Mouse (Mus musculus): ENCODE results near the gene Pdxp.

The Pdxp gene

DNA sequence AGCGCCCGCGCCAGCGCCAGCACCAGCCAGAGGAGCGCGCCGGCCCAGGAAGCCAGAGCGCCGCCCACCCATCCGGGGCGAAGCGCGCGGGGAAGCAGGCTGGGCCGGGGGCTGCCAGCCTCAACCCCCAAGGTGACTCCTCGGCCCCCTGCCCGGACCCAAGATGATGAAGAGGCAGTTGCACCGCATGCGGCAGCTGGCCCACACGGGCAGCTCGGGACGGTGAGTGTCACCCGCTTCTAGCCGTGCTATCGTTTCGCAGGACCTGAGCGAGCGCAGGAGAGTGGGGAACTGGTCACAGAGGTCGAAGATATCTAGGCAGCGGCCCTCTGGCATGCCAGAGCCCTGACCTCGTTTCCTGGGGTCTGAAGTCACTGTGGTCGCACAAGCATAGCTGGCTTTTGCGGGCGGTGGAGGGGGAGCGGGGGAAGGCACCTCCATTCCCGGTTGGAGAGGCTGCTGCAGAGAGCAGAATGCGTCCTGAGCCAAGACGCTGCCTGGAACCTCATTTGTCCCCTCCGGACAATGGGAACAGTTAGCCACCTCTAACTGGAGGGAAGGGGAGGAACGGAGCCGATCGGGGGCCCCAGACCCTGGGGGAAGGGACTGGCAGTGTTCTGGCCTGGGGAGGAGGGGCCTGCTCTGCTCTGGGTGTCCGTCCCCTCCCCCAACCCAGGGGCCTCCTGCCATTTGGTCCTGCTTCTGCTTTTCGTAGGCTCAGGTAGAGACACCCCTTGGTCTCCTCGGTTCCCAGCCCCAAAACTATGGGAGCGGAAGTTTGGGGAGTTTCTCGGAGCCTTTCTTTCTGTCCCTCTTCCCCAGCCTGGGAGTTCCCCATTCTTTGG lies 13.8 kb upstream of the Pdxp start, which contains the start of gene Sh3bp1:
Sh3bp1 (plus strand) TSS at position 29 of the 845 bp plus-strand sequence.
- no peak for DNase-seq (ENCODE audit: low read depth, low spot score)

DNA sequence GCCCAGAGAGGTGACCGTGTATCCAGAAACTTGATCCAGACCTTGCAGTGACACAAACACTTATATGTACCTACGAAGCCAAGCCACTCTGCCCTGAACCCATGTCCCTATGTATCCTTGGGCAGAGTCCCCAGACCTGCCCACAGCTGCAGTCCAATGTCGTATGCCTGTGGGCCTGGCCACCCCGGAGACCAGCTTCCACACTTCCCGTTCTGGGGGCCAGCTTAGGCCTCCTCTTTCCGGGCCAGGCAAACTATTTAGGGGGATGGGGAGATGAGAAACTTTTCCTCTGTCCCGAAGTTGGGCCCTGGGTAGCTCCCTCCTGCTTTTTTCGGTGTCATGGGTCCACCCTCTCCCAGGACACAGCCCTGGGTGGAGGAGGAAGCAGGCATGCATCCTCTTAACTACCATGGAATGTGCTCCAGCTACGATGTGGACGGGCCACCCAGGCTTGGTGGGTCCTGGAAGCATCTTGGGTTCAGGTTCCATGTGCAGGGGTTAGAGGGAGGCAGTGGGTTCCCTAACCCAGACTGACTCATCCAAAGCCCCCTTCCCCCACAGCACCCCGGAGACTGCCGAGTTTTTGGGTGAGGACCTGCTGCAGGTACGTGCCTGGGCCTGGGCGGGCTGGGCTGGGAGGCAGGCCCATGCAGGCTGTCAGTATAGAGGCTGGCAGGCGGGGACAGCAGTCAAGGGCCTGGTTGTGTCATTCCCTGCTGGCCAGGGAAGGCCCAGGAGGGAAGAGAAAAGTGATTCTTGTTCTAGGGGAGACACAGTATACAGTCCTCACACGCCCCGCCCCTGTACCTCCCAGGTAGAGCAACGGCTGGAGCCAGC lies 12.9 kb upstream of the Pdxp start:
- DNase-seq (ENCODE audit: low read depth, low spot score), result no peak

DNA sequence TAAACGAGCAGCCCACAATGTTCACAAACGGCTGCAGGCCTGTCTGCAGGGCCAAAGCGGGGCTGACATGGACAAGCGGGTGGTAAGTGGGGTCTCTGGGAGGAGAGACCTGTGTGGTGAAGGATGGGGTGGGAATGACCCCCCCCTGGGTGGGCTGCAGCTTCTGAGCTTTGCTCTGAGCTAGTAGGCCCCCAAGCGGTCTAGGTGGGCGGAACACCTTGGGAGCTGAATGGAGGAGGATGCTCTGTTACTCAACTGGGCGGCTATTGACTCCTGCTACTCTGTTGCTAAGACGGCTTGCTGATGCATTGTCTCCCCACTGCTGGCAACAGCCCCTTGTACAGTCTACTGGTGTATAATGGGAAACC lies 12.3 kb upstream of the Pdxp start:
- no peak for DNase-seq (ENCODE audit: low read depth, low spot score)

DNA sequence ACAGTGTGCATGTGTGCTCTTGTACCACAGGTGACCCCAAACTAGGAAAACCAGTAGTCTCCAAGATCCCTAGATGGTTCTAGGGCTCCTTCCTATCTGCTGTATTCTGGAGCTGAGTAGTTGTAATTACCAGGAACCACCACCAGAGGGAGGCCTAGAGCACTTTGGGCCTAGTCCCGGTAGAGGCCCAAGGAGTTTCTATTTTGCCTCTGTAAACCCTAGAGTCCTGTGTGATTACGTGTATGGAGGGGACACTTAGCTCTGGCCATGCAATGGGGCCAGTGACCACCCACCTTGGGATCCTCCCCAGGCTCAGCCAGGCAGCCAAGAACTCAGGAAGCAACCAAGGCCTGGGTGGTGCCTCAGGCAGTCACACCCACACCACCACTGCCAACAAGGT lies 10.5 kb upstream of the Pdxp start:
- peak; percentile 88 for DNase-seq (ENCODE audit: low read depth, low spot score)

DNA sequence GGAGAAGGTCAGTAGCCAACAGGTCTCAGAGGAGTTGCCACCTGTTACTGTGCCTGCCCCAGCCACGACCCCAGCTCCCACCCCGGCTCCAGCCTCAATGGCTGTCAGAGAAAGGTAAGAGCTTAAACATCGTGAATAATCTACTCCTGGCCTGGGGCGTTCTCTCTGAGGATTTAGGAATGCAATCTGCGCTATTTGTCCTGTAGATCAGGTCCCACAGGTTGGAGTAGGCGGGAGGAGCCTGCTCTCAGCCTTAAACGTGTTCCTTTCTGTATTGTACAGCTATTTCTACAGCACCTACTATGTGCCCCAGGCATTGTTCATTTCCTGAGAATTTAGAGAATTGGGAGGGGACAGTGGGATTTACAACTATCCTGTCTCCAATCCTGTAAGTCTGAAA lies 5.3 kb upstream of the Pdxp start:
- DNase-seq (ENCODE audit: low read depth, low spot score), result no peak

DNA sequence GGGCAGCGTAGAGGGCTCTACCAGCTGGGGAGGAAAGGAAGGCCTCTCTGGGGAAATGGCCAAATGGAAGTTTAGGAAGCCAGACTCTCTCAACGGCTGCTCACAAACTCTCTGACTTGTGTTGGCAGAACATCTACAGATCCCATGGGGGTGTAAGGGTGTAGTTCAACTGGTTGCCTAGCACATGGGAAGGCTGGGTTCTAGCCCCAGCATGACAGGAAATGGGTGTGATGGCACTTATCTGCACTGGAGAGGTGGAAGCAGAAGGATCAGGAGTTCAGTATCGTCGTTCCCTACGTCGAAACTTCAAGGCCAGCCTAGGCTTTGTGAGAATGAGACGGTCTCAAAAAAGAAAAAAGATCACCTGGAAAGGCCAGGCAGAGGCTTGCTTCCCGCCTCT lies 4.7 kb upstream of the Pdxp start:
- DNase-seq (ENCODE audit: low read depth, low spot score), result no peak

DNA sequence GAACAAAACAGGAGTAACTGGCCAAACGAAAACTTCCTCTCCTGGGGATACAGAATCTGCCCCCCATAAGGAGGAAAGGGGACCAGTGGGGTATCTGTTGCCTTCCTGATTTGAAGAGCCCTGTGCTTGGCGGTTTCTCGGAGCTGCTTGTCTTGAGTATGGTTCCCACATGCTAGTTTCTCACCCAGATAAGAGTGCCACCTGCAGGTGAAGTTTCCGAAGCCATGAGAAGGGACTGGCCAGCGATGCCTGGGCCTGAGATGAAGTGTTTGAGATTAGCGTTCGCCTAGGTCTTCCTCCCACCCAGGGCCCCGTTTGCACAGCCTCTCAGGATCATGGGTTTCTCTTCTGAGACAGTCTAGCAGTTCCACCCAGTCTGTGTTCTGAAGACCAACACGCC lies 1.7 kb upstream of the Pdxp start:
- no peak for DNase-seq (ENCODE audit: low read depth, low spot score)

DNA sequence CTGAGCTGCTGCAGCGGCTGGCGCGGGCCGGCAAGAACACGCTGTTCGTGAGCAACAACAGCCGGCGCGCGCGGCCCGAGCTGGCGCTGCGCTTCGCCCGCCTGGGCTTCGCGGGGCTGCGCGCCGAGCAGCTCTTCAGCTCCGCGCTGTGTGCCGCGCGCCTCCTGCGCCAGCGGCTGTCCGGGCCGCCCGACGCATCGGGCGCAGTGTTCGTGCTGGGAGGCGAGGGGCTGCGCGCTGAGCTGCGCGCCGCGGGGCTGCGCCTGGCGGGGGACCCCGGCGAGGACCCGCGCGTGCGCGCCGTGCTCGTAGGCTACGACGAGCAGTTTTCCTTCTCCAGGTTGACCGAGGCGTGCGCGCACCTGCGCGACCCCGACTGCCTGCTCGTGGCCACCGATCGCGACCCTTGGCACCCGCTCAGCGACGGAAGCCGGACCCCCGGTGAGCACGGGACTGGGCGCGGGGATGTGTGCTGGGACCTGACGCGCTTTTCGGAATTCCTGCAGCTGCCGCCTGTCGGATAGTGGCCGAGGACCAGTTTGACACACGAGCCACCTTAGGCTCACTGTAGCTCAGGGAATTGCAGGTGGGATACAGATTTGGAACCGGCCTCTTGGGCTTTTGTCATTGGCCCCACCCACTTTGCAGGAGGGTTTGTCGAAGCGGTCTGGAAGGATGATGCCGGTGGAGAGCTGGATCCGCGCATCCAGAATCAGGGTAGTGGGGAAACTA lies 538 bp downstream of the Pdxp start:
- DNase-seq (ENCODE audit: low read depth, low spot score), result no peak

DNA sequence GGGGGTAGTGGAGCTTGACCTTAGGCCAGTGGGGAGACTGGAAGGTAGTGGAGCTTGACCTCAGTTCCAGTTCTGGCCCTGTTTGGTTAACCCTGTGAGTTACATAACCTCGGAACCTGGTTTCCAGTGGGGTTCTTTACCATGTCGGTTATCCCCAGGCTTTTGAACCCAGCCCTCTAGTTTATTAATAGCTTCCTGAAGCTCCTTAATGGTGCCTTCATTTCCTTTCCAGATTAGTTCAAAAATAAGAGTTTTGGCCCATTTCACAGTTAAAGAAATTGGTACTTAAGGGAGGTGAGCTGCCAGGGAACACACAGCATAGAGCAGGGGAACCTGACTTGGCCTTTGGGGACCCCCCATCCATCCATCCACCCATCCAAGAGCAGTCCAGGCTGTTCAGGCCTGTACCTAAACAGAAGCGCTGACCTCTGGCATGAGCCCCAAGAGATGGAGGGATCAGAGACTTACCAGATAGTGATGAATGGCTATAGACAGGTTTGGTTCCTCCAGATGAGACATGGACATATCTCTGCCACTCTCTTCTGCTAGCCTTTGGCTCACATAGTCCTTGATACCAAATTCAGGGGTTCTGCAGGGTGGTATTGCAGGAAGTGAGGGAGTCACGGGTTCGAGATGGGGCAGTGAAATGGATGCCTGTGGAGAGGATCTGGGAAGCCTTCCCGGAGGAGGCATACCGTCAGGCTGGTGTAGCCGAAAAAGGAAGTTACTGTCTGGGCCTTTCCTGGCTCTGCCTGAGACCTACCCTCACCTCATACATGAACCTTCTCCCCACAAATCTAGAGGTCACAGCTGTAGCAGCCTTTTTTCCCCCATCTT lies 1.3 kb downstream of the Pdxp start:
- DNase-seq (ENCODE audit: low read depth, low spot score), result no peak

DNA sequence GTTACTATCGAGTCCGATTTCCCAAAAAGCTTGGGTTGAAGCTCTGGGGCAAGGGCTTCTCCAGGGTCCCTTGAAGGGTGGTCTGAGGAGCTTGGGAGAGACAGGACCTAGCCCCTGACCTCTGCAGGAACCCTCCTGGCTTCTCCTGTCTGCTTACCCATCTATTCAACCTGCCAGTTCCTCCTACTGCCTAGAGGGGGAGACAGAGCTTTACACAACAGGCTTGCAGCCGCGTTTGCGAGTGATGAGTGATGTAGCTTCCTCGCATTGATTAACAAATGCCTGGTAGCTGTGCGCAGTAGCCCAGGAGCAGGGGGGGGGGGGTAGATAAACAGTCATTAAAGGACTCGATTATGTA lies 1.9 kb downstream of the Pdxp start:
- DNase-seq (ENCODE audit: low read depth, low spot score), result peak; percentile 77

DNA sequence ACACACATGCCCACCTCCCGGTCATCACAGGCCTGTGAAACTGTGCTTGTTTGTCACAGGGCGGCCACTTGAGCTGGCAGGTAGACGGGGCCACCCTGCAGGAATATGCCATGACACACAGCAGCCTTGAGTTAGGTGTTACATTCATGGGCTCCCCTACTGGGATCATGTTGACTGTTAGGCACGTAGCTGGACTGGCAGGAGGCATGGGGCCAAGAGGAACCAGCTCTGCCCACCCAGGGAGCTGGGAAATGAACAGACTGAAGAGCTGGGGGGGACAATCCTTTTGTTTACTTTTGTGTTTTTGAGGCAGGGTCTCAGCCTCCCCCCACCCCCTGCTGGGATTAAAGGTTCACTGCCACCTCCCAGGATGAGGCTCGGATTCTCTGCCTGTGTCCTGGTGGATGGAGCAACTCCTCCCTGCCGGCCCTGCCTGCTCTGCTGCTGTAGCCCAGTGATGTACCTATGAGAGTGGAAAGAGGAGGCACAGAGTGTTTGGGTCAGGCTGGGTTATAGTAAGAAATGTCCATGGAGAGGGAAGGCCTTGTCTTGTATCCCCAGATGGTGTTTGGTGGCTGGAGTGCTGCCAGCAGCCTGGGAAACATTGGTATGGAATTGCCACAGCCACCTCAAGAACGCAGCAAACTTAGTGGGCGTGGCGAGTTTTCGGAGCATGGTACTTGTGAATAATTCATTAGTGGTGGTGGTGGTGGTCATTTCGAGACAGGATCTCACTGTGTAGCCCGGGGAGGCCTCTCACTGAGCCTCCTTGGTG lies 2.5 kb downstream of the Pdxp start:
- DNase-seq (ENCODE audit: low read depth, low spot score), result no peak

DNA sequence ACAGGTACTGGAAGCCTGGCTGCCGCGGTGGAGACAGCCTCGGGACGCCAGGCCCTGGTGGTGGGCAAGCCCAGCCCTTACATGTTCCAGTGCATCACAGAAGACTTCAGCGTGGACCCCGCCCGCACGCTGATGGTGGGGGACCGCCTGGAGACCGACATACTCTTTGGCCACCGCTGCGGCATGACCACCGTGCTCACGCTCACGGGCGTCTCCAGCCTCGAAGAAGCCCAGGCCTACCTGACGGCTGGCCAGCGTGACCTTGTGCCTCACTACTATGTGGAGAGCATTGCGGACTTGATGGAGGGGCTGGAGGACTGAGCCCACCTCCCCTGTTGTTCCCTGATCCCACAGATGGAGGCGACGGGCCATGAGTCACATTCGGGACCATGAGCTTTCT lies 4.4 kb downstream of the Pdxp start:
- DNase-seq (ENCODE audit: low read depth, low spot score), result no peak

DNA sequence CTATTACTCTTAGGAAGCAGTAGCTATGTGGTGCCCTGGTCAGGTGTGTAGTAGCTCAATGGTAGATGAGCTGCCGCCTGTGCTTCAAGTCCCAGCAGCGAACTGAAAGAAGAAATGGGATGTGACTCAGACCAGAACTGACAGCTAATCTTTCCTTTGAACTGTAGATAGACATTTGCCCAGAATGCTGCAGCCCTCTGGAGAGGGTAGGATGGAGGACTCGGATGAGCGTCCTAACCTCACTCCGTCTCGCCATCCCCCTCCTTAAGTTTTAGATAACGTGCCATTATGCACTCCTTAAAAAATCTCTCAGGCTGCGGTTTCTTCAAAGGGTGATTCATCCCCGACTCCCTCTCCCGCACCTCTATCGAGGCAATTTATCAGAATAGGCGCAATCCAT lies 6.2 kb downstream of the Pdxp start:
- DNase-seq (ENCODE audit: low read depth, low spot score), result no peak

DNA sequence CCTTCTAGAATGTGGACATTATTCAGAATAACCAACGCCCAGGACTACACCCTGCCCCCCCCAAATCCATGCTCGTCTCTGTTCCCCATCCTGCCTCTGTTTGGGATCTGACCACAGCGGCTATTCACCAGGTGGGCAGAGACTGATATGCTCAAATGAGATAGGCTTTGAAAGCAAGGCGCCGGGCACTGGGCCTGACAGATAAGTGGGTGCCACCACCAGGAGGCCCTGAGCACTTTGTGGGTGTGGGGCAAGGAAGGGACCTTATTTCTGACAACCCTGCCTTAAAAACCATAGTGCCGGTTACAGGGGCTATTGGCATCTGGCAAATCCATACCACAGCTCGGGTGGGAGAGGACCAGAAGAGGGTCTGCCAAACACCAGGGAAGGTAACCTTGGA lies 9.0 kb downstream of the Pdxp start:
- no peak for DNase-seq (ENCODE audit: low read depth, low spot score)

DNA sequence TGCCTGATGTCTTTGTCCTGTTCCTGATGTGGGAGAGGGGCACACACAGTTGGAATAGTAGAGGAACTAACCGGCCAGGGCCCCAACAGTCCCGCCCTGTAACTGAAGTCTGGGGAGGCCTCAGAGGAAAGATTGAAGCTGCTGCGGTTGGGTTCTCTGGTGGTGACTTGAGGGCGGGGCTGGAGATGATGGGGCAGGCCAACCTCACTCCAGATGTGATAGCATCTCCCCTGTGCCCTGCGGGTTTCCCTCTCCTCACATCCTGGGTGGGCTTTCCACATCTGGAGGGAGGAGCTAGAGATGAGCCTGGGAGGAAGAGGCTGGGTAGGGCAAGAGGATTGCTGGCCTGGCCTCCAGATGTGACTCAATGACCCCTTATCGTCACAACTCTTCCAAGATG lies 9.9 kb downstream of the Pdxp start:
- no peak for DNase-seq (ENCODE audit: low read depth, low spot score)

DNA sequence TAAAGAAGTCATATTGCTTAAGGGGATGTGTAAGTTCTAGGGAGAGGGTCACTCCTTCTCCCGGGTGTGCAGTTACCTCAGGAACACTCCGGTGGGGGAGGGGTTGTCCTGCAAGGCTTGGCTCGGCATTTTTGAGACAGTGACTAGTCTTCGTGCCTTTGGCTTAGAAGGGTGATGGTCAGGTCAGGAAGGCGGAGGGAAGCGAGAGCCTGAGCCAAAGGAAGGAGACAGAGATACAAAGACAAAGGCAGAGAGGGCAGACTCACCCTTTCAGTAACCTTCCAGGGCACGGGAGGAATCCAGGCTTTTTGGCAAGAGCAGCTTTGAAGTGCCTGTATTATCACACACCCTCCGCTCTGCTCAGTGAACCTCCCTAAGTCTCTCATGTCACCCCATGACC lies 11.4 kb downstream of the Pdxp start:
- DNase-seq (ENCODE audit: low read depth, low spot score), result no peak

DNA sequence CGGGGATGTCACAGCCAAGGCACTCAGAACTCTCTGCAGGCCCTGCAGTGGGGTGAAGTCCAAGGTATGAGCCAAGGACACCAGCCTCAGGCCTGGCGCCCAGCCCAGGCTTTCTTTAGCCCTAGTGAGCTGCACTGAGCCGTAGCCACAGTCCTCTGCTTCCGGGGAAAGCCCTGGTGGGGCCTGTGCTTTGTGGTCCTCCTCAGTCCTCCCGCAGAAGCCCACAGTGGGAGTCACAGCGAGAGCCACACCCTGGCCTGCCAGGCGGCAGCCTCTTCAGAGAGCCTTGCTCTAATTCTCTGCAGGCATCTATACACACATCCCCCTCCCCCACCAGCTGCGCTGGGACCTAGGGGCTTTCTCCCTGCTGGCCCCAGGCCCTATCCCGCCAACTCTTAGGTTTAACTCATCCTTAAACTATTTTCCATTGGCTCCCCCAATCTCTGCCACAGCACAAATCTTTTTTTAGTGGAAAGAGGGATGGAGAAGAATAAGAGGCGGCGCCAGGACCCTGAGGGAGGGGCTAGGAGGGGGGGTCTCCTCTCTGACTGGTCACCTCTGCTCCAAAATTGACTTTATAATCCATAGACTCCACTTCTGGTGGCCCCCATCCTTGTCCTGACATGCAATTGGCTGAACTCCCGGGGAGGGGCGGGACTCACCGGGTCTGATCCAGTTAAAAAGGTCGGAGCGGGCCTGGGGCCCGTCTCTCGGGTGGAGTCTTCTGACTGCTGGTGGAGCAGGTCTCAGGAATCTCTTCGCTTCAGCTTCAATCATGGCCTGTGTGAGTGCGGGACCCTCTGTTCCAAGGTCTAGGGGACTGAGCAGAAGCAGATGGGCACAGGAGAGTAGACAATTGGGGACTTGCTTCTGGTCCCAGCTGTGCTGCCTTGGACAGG lies 12.6 kb downstream of the Pdxp start, which contains the start of gene Lgals1:
Lgals1 (plus strand) TSS at position 705 of the 899 bp plus-strand sequence.
- peak; percentile 90 for DNase-seq (ENCODE audit: low read depth, low spot score)

DNA sequence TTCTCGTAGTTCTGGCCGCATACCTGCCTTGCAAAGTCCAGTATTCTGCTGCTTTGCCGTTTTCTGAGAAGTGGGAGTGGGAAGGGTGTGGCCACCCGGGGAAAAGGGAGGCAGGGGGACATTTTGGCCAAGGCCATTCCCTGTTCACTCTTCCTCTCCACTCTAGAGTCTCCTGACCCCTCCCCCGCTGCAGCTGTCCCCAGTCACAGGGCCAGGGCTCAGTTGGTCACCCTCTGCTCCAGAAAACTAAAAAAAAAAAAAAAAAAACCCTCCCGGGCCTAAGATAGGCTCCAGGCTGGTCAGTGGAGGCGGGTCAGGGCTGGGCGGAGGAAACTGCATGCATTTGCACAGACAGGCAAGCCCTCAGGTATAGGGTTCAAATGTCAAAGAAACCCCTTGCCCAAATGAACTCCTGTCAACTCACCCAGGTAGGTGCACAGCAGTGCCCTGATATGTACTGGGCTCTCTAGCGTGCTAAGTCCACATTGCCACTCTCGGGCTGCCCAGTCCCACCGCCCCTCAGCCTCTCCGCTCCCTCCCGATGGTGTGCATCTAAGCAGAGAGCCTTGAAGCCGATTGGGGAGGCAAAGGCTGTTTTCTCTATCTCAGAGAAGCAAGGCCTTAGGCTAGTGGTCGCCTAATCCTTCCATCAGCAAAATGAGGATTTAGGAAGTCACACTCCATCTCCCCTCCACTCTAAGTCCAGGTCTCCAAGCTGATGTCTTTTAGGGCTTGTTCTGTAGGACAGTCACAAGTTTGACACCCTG lies 13.5 kb downstream of the Pdxp start:
- no peak for DNase-seq (ENCODE audit: low read depth, low spot score)

Measured in forelimb bud, embryonic 11.5 days (tissue).